Mouse (Mus musculus) natural killer cell, adult 2 months (primary cell): ENCODE data around the gene Gm20479.

Experiments
- DNase-seq, 2 experiments: peaks; one replicate each; pipeline ENCODE4 v3.0.0; 2022; ENCODE audit warnings: low spot score in 2 of 2

The Gm20479 gene

DNA sequence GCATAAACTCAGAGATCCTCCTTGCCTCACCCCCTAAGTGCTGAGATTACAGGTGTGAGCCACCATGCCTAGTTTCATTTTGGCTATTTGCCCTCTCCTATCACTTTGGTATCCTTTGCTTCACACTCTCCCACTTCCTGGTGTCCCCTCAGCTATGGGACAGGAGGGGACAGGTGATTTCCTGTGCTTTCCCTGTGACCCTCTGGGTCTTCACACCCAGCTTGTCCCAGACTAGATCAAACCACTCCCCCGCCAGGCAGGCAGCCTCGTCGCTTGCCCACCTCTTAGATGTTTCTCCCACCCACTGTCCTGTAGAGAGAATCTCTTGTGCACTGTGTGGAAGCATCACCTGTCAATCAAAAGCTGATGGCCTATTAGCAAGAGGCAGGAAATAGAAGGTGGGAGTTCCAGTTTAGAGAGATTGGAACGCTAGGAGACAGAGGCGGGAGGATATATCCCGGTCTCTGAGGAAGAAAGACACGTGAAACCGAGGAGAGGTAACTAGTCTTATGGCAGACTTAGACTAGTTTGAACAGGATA lies 46.2 kb downstream of the Gm20479 start:
- no peak for DNase-seq

DNA sequence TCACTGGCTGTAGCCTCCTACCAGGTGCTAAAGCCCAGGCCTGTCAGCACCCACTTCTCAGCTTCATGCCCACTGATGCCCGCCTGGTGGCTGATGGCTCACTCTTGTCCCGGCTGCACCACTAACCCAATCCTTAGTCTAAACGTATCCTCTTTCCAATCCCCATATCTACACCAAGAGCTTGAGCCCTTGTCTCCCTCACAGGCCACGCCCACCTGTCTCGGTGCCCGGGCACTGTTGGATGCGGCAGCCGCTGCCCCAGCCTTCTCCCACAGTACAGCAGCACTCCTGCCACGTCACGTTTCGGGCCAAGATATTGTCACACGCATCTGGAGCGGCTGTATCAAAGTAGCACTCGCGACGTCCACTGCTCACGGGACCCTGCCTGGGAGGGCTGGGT lies 46.9 kb downstream of the Gm20479 start:
- no peak for DNase-seq

DNA sequence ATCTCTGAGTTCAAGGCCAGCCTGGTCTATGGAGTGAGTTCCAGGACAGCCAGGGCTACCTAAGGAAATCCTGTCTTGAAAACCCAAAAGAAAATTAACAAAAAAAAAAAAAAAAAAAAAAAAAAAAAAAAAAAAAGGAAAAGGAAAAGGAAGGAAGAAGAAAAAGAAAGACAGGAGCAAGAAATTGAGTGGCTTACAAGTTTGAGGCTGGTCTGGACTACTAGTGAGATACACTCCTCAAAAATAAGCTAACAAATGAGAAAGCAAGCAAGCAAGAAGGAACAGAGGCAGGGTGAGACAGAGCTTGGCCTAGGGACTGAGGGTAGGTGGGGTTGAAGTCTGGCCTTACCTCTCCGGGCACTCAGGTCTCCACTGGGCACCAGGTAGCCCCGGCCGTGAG lies 47.4 kb downstream of the Gm20479 start:
- no peak for DNase-seq

DNA sequence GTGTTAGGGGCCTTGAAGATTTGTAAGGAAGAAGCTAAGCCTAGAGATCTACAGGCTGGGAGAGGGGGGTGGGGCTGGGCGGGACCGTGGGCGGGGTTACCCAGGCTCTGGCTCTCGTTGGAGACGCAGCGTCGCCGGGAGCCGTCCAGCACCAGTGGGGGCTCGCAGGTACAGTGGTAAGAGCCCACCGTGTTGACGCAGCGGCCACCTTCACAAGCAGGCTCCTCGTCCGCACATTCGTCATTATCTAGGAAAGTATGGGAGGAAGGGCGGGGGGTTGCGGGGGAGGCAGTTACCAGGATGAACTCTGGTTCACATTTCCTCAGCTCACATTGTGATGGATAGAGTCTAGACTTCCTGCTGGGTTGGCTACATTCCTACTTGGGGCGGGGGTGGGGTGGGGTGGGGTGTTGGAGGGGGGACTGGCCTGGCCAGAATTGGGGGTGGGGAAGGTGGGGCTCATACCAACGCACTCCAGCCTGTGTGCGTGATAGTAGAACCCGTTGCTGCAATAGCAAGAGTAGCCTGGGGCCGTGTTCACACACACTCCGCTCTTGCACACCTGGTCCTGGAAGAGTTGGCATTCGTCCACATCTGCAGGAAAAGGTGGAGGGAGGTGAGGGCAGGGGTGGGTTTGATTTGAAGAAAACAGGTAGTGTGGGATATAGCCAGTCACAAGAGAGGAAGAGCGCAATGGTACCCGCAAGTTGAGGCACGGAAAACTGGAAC lies 48.2 kb downstream of the Gm20479 start:
- no peak for DNase-seq

DNA sequence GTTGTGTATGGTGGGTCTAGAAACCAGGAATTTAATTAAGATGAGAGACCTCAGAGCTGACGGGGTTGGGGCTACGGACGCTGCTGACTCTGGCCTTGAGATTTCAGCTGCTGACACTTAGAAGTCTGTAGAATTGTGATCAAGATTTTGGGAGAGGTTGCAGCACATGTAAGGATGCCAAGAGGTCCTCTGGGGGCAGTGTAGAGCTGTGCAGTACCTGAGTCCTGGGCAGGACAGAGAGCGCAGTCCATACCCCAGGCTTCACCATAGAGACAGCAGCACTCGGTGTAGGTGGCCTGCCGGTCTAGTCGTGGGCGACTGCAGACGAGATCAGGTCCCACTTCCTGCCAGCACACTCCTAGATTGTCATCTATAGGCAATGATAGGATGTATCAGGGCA lies 49.7 kb downstream of the Gm20479 start:
- no peak for DNase-seq

DNA sequence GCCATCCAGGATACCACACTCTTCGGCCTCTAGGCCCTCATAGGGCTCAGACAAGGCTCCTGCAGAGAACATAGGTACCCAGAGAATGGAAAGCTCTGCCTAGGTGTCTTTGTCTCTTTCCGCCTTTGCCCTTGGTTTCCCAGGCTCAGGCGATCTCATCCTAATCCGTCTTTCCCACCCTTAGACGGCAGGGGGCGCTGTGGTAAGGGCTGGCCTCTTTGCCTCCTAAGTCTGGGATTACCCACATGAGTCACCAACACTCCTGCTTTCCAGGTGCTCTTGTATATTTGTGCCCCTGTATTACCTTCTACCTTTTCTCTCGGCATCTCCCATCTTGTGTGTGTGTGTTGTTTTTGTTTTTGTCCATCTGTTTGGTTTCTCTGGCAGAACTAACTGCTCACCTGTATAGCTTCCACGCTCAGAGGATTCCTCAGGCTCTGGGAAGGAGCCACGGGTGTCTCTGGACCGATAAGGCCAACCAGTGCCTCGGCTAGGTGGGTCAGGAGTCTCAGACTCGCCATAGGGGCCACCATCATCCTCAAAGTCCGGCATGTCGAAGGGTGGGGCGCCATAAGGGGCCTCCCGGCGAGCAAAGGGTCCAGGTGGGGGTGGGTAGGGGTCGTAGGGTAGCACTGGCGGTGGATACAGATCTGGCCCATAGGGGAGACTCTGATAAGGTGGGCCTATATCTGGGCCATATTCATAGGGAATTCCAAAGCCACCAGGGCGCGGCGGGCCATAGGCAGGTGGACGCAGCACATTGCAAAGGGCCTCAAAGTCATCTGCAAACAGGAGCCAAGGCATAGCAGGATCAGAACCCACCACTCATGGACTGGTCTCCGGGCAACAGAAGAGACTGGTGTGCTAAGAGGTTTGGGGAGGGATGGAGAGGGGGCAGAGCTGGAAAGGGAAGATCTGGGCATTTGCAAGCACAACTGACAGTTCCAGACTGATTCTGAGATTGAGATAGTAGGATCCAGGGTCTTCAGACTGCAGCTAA lies 50.8 kb downstream of the Gm20479 start:
- DNase-seq = no peak

DNA sequence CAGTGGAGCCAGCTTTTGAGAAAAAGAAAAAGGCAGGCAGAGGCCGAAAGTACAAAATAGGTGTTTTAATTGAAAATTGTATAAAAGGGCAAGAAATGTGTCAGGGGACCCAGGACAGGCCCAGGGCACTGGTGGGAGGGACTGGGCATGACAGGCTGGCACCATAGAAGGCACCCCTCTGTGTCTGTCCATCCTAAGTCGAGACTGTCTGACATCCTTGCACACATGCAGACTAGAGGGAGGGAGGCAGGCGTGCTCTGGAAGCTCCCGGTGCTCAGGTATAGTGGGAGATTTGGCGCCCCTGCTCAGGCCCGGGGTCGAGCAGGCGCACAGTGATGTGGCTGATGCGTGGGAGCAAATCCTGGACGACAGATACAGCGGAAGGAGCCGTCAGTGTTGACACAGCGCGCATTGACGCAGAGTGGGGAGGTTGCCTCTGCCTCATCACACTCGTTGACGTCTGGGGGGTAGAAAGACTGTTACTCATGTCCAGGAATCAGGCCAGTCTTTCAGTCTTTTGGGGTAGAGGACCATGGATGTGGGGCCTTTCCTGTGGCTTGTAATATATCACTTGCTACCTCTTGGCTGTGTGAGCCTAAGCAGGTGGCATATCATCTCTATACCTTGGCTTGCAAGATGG lies 52.0 kb downstream of the Gm20479 start:
- DNase-seq = no peak
